Mouse (Mus musculus) lung, adult 2 months (tissue): ENCODE measurements at regions not wholly inside any gene's neighbourhood (a gene's known extent, or its start where the extent isn't known, plus 50 kb on each side); places are given as distances from the start of the nearest gene placed in this dataset.

ENCODE experiments used
- CTCF ChIP-seq: fragments of 200-500 bp; IDR thresholded peaks from 2 replicates; pipeline ENCODE4 v1.5.1; 2011; ENCODE audit warnings: mild to moderate bottlenecking, low read length, control low read depth; ENCODE audit not compliant: insufficient read depth
- POLR2A ChIP-seq: fragments of 200-500 bp; IDR thresholded peaks from 2 replicates; pipeline ENCODE4 v1.6.1; 2011; ENCODE audit warnings: low read depth, mild to moderate bottlenecking, control low read depth, low read length, borderline replicate concordance; ENCODE audit errors: extremely low read depth

- TF ChIP-seq POLR2A = no peak
- TF ChIP-seq CTCF = no peak
Observed at GRCm38 (mm10) chr5:64750406-64750805, 52.8 kb upstream of the Klf3 start.
